Mouse (Mus musculus) embryonic fibroblast, embryonic 13.5 days (primary cell): ENCODE data around the gene Ap3b1.

Experiments used
- CTCF ChIP-seq: IDR thresholded peaks from 2 replicates; pipeline ENCODE4 v1.5.1; 2011; ENCODE audit warnings: mild to moderate bottlenecking, control low read depth, low read length, moderate library complexity, borderline replicate concordance; ENCODE audit not compliant: insufficient read depth
- POLR2A ChIP-seq: IDR thresholded peaks from 2 replicates; pipeline ENCODE4 v1.6.1; 2011; ENCODE audit warnings: low read depth, mild to moderate bottlenecking, control low read depth, low read length, moderate library complexity

- TF ChIP-seq CTCF (no peak), POLR2A (no peak)
These were observed 5.6 kb downstream of the Ap3b1 start for GRCm38 (mm10) chr13:94364336-94364735.
